Mouse (Mus musculus) thymus, adult 2 months (tissue): ENCODE data around the gene Cmas.

Experiments used
- CTCF ChIP-seq: fragments of 200-500 bp; IDR thresholded peaks from 2 replicates; pipeline ENCODE4 v1.5.1; 2012; ENCODE audit warnings: mild to moderate bottlenecking, control low read depth, low read length, moderate library complexity, borderline replicate concordance; ENCODE audit not compliant: control insufficient read depth, poor library complexity, insufficient read depth; ENCODE audit errors: extremely low read depth
- POLR2A ChIP-seq: fragments of 200-500 bp; IDR thresholded peaks from 2 replicates; pipeline ENCODE4 v1.6.1; 2012; ENCODE audit warnings: mild to moderate bottlenecking, low read length, control low read depth, moderate library complexity; ENCODE audit not compliant: control insufficient read depth, poor library complexity, insufficient read depth; ENCODE audit errors: extremely low read depth

GRCm38 (mm10) chr6:142801687-142802086 is 45.2 kb downstream of the Cmas start:
- TF ChIP-seq CTCF: no peak
- no peak for TF ChIP-seq POLR2A
